Mouse (Mus musculus) neural tube, embryonic 10.5 days (tissue): Measurements from ENCODE around the gene Ptch1.

Experiments used
- DNase-seq: peaks from one replicate; pipeline ENCODE4 v3.0.0-alpha.2; 2017; ENCODE audit warnings: low spot score; ENCODE audit errors: extremely low spot score

The Ptch1 gene

DNA sequence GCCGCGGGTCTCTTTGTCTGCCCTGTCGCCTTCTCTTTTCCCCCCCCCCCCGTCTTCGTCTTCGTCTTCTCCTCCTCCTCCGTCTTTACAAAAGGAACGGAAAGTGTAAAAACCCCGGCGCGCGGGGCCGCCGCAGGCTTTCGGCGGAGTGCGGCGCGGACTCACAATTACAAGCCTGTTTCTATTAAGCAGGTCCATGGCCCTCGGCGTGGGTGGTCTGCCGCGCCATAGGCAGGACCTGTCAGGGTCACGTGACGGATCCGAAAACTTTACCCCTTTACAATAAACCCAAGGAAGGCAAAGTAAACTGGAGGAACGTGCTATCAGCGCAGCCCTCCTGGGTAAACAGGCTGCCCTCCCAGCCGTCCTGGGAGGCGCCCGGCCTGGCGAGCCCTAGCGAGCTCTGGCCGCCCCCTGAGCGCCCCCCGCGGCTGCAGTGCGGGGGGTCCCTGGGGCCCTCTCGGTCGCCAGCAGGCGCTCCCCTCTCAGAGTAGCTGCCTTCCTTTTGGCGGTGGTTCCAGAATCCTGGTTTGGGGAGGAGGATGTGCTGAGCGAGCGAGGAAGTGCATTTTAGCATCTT lies at the start of gene Ptch1:
Gene Ptch1 (minus strand): TSS at position 343 of the 580 bp plus-strand sequence.
- peak; percentile 85 for DNase-seq

DNA sequence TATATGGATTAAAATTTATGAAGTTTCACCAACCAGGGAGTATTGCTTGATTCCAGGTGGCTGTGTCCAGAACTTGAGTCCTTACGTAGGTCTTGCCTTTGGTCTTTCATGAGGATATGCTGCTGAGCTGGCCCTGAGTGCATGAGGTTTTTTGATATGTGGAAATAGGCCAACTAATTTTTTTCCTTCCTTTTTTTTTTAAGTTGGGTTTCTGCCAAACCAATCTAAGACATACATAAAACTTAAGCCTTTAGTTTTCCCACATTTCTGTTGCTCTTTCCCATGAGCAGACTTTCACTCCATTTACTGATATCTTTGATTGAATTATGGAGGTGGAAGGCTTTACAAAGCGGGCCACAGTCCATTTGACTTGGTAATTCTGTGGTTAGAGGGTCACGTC lies 47.9 kb upstream of the Ptch1 start:
- DNase-seq = no peak

DNA sequence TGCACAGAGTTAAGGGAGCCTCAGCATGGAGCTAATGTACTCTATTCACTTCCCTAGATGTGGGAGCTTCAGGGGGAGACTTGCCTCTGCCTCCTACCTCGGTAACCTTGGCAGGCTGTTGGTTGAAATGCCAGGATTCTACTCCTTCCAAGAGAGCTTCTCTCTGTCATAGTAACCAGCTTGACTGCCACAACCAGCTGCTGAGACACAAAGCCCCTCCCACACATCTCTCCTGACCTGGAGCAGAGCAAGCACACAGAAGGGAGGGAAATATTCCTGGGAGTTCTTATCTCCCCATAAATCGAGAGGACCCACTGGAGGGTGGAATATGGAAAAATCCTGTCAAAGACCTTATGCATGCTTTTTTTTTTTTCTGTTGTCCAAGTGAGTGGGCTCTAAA lies 39.8 kb upstream of the Ptch1 start:
- DNase-seq = no peak

DNA sequence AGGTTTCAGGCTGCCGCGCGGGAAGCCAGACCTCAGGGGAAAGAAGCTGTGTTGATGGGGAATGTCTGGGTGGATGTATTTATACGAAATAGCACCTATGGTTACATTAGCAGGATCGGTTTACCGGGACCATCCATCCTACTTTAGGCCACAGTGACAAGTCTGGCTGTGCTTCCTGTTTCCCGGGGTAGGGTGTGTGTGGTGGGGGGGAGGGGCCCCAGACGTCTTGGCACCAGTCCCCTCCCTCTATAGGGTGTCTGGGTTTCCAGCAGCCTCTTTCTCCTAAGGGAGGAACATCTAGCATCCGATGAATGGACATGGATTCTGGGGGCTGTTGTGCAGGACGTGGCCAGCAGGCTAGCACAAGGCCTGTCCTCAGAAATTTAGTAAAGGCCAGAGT lies 36.3 kb upstream of the Ptch1 start:
- DNase-seq = peak; percentile 27

DNA sequence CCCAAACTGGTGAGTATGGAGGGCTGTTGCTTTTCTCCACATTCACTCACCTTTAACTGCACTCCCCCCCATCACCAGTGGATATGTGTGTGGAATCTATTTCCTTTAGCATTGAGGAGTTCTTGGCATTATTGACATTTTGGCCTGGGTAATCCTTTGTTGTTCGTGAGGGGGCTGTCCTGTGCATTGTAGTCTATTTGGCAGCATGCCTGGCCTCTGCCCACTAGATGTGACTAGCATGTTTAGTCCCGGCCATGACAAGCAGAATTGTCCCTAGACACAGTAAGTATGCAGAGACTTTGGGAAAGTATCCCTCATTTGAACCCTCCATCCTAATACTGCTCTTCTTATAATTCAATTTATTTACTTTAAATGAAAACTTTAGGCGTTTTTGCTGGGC lies 24.2 kb upstream of the Ptch1 start:
- no peak for DNase-seq

DNA sequence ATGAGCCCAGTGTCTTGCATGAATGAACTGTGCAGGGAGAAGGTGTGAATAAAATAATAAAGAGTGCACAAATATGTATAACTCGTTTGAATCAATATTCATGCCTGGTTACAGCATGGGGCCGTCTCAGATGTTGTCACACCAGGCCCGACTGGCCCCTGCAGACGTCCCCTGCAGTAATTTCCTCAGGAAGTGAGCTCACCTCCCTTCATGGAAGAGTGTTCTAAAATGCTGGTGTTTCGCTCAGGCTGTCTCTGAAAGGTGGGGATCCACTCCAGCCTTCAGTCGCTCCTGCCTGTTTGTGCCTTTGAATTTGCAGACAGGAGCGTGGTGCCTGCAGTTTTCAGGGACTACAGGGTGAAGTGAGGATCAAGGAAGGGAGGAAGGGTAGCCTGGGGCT lies 22.5 kb upstream of the Ptch1 start:
- DNase-seq = no peak

DNA sequence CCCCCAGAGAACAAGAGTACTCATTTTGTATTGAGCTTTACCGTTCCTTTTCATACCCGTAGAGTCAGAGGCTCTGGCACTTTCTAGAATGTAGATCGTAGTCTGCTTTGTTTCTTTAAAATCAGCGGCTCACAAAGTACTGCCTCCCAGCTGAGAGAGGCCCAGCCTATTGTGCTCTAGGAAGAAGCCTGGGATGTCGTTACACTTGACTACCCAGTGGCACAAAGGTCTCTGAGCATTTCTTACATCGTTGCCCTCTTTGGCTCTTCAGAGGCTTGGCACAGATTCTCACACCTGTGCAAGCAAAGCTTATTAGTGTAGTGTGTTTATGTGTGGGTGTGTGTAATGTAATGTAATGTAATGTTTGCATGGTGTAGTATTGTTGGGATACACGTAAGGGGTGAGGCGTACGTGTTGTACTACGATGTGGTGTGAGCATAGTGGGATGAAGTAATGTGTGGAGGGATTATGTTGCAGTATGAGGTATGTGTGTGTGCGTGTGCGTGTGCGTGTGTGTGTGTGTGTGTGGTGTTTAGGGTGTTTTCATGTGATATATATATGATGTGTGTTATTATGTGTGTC lies 20.2 kb upstream of the Ptch1 start:
- DNase-seq = no peak

DNA sequence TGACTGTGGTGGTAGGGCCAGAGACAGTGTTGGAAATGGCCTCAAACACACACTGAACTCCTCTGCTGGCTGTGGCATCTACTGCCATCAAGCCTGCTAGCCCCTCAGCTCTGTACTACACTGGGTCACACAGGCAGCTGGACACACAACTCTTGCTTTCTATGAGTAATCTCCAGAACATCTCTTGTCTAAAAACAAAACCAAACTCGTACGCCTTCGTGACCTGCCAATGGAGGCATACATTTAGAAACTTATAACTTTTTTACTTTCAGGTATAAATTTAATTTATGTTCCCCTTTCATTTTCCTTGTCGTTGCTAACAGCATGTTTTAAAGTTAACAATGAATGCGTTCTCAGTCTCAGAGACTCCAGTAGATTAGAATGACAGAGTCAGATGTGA lies 19.4 kb upstream of the Ptch1 start:
- DNase-seq = no peak

DNA sequence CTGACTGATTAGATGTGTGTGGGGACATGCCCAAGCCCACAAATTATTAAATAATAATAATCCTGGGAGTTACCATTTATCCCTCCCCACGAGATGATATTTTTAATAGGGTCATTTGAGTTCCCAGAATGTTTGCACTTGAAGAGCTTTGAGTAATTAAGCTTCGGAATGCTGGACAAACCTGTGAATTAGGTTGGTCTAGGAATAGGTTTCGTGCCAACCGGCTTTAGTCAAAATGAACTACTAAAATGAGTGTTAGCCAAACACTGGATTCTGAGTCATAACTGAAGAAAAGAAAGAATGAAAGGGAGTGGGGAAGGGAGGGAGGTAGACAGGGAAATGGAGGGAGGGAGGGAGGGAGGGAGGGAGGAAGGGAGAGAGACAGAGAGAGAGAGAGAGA lies 1.2 kb upstream of the Ptch1 start:
- no peak for DNase-seq

DNA sequence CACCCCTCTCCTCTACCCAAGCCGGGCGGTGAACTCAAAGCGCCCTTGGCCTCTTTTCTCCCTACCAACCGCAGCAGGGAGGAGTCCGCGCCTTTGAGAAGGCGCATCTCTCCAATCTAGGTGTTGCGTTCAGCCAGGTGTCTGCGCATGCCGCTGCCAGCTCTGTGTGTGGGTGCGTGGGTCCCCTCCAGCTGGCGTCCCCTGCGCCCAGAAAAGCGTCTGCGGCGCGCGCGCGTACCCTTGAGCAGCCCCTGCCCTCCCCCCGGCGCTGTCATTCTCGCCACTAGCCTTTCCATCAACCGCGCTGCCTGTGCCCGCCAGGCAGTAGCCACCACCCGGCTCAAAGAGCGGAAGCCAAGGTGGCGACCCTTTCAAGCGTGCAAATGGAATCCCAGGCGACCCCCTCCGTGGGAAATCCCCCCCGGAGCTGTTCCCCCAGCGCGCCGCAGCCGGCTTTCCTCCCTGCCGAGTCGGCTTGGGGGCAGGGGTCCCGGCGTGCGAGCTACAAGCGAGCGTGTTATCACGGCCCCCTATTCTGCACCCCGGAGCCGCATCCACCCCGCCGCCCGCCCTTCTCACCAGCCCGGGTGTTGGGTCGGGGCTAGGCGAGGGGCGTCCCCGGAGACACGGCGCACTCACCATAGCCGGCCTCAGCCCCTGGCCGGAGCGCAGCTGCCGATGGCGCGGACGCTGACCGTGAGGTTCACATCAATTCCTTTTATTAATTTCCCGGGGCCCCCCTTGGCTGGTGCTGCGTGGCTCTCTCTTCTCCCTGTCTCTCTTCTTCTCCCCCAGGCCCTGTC lies 744 bp downstream of the Ptch1 start:
- peak; percentile 75 for DNase-seq

DNA sequence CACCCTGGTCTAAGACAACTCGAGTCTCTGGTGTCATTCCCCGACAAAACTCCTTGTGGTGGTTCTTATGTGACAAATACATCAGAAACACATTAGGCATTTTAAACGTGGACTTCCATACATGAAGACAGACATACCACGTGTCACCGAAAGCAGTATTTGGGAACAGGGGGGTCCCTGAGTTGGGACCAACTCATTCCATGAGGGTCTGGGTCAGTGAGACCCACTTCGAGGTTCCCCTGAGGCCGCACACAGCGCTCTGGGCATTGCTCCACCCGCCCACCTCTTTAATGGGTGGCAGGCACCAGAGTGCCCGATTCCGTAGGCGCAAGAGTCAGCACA lies 1.3 kb downstream of the Ptch1 start:
- DNase-seq = no peak

DNA sequence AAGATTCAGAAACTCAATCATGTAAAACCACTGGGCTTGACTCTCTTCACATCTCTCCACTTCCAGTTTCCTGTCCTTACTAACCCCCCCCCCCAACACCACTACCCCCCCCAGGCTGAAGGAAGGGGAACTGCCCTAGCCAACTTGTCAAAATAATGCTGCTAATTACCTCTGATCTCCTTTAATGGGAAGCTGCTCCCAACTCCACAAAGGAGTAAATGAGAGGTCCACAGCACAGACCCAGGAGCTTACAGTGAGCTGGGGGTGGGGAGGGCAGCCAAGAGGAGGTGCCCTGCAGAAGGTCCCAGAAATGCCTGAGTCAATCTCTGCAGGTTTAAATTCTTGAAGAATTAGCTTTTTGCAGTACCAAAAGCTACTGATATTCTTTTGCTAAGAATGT lies 2.9 kb downstream of the Ptch1 start:
- no peak for DNase-seq

DNA sequence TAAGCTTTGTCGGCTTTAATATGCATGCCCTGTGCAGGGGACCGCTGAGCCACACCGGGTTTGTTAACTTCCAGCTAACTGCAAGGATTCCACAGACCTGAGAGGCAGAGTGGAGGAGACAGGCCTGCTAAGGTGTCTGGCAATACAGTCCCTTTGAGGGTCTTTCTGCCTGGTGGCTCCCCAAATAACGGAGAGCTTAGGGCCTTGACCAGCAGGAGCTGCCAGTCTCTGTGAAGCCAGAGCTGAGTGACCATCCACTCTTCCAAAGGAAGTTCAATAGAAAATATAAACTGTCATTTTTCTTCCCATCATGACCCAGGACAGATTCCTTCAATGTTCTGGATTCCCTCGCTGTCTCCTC lies 4.0 kb downstream of the Ptch1 start:
- DNase-seq = no peak

DNA sequence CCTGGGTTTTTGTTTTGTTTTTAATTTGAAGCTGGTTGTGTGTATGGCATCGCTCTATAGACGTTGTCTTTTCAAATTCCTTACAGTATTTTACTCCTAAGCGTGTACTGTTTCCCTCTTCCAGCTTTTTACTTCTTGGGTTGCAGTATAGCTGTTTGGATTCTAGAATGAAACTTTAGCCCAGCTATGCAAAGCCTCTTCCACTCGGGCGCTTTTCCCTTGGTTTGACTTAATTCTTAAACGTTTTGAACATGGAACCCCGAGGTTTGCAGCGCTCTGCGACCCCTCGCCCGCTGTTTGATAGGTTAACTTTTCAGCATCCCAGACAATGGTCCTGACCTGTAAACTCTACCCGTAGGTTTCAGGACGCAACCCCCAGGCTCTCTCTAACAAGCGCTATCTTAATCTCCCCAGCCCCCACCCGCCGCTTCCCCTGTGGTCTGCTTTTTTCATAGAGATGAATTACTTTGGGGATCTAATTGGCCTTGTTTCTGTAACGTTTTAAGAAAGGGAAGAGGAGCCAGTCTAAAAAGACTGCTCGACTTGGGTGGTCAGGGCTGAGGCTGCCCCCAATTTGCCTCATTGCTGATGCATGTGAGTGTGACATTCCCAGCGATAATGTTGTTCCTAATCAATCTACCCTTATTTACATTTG lies 4.5 kb downstream of the Ptch1 start:
- DNase-seq = peak; percentile 36

DNA sequence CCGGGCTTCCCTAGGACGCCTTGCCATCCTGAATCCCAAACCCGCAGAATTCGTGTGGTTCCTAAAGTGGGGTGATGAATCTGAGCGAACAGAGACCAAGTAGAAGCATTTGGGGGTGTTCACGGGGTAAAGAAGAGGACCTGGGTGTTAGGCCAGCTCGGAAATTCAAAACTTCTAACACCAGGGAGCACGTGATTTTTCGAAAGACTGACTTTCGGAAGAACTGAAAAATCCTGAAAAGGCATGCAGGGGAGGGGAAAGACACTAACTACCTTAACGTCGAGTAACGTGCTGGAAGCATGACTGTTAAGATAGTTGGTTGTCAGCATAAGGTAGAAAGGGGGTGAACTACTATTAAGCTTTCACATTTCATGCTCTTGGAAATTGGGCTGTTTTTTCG lies 5.1 kb downstream of the Ptch1 start:
- DNase-seq = peak; percentile 30

DNA sequence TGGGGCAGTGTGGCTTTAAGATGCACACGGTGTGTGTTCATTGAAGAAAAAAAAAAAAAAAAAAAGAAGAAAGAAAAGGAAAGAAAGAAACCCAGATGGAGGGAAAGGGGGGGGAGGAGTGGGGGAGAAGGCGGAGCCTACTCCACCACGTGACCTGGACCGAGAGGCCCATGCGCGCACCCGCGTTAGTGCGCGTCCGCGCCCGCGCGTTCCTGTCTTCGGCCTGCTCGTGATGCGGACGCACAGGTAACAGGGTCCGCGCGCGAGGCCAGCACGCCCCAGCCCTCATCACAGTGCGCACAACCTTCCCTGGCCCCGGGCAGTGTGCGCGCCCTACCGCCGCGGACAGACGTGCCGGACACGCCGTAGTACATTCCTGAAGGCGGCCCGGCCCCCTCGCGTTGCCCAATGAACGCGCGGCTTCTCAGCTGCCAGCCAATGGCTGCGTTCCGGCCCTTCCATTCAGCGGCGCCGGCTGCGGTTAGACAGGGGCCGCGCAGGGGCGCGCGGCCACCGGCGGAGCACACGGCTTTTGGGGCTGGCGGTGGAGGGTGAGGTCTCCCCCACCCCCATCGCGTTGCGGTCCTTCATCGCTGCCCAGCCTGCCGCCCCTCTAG lies 5.6 kb downstream of the Ptch1 start:
- DNase-seq = peak; percentile 98

DNA sequence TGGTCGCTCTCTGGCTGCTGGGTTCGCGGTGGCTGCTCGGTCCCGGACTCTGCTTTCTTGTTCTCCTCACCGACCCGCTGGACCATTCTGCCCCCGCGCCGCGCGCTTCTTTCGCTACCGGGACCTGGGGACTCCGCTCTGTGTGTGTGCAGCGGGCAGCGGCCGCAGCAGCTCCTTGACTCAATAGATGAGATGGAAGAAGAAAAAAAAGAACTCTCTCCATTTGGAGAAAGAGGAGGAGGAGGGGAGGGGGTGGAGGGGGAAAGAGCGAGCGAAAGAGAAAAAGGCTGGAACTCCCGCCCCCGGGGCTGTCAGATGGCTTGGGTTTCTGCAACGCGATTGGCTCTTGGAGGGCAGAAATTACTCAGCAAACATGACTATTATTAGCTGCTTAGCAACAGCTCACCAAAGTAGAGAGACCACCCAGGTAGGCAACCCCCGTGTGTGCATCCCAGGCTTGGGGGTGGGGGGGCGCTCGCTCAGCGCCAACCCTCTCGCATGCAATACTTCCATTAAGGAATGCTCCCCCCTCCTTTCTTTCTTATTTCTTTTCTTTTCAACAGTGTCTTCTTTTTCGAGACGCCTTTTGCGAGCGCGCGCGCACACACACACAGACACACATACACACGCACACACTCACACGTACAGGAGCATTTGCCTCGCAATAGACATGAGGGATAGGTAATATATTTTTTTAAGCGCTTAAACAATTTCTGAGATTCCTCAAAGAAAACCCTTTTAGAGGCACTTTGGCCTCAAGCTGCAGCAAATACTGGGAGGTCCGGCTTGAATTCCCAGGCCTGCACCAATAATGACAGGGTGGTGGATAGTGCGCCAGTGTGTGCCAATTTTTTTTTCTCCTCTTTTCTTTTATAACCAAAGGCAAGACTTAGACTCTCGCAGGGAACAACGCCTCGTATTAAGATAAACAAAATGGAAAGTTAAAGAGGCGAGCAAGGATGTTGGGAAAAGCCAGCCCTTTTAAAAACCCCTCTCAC lies 7.1 kb downstream of the Ptch1 start:
- peak; percentile 89 for DNase-seq

DNA sequence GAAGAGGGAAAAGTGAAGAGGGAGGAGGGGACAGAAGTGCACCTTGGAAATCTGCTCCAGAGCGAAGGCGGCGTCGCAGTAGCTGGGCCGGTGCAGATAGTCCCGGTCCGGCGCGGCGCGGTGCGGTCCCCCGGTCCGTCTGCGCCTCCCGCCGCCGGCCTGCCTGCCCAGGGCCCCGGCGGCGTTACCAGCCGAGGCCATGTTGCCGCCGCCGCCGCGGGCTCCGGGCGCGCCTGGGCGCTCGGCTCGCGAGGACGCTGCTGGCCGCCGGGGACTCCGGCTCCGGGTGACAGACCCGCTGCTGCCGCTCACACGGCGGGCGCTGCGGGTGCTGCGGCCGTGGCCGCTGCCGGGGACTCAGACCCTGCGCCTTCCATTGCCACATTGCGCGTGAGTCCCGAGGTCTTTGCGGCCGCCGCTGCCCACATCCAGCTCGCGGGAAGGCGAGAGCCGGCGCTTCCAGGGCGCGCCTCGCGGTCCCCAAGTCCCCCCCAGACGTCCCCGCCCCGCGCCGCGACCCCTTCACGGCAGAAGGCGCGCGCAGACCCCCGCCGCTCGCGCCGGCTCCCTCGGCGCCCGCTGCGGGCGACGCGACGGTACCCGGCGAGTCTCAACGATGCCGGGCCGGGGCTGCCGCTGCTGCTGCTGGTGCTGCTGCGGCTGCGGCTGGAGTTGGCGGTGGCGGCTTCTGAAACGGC lies 7.9 kb downstream of the Ptch1 start:
- DNase-seq = peak; percentile 72

DNA sequence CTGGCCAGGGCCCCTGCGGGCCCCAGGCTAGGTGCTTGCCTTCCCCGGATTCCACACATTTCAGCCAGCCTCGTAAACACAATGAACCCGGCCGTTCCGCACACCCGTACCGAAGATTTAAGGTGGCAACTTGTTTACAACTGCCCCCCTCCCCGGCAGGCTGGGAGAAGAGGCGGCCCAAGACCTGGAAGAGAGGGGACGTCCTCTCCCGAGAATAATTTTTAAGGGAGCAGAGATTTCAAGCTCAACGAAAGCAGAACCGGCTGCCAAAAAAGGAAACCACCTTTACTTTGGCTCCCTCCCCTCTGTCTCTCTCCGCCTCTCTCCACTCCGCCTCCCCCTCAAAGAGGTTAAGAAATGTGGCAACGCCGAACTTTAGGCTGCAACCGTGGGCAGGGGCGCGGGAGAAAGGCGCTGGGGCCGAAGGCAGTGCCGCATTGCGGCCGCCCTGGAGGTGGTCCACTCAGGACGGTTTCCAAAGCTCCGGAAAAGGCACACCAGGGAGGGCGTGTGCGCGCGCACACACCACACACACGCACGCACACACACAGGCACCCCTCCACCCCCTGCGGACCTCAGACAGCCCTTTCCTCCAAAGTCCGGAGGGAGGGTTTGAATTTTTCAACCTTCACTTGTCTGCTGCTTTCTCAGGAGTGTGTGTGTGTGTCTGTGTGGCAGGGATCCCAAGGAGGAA lies 8.6 kb downstream of the Ptch1 start:
- DNase-seq = peak; percentile 78
